Mouse (Mus musculus): ENCODE measurements around the gene Ybx1. TPM values are rescaled to one million over a fixed set of nuclear protein-coding genes. Genes with fewer than 3 reads are reported as not detected.

The Ybx1 gene
- polyA plus RNA-seq, 1 experiment from 2014 or later = 346 TPM

DNA sequence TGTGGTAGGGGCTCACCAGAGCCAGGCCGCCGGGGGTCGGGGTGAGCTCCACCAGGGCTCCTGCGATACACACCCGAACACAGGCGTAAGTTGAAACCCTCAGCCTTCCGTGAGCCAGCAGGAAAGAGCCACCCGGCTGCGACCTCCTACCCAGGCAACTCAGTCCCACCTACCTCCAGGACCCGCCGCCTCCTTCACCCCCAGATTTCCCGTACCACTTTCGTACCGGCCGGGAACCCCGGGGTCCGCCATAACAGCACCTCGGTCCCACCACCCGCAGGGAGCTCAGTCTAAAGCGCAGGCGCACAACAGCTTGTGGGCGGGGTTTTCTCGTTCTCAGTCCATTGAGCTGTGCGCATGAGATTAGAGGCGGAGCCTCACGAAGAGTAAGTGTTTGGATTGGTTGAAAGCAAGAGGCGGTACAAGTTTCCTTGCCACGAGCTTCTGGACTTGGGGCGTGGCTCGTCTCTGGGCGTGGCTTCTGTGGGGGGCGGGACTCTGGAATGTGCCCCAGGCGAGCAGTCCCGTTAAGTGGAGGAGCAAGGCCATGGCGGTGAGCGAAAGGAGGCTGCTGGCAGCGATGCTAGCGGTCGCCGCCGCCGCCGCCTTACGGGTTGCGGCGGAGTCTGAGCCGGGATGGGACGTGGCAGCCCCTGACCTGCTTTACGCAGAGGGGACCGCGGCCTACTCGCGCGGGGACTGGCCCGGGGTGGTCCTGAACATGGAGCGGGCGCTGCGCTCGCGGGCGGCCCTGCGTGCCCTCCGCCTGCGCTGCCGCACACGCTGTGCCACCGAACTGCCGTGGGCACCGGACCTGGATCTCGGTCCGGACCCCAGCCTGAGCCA is 61.8 kb downstream of the Ybx1 start, which contains the start of the genes AU022252 and P3h1:
Gene AU022252, minus strand, starts transcription at position 303 of the 846 bp plus-strand sequence.
Gene P3h1, plus strand, starts transcription at position 506 of the 846 bp plus-strand sequence.
- peak within 1 kb of the TSS; percentile 76 for H3K27ac ChIP-seq (ENCODE audit: low read length)
- no peaks in the 10 kb centered on the region for H3K36me3 ChIP-seq (ENCODE audit: control insufficient read depth, insufficient read depth, low read length)
- WGBS = under 1% methylated on average over 71 of the region's 71 CpGs
- no peaks in the 10 kb centered on the region for H3K9me3 ChIP-seq (replicated peaks; ENCODE audit: control insufficient read depth, low read length)
- peak within 1 kb of the TSS; percentile 69 for H3K4me2 ChIP-seq (ENCODE audit: low read depth, low read length)
- H3K4me3 ChIP-seq (replicated peaks; ENCODE audit: low read length) = peak within 1 kb of the TSS; percentile 87
- no peaks in the 10 kb centered on the region for H3K27me3 ChIP-seq (ENCODE audit: control insufficient read depth, insufficient read depth, low read length)
- peak within 1 kb of the TSS; percentile 88 for H3K9ac ChIP-seq (ENCODE audit: low read length)
- ATAC-seq (ENCODE audit: insufficient read depth, low FRiP score) = peak; percentile 98
- peaks cover 11% of the 10 kb centered on the region; the same call in 1 of the 2 replicates for H3K4me1 ChIP-seq (ENCODE audit: control insufficient read depth, insufficient read depth, low read length)

Other genes starting within 250 kb of the Ybx1 start
- 142 and 155 TPM in 2 replicates for gene Slc2a1, start 185.9 kb downstream of the Ybx1 start, polyA plus RNA-seq (2015; fragmentation: Nextera tagmentation; extraction: Ambion mirVana)
- 4.9 and 5.5 TPM in 2 replicates for gene Zfp691, start 120.4 kb downstream of the Ybx1 start, polyA plus RNA-seq (2015; fragmentation: Nextera tagmentation; extraction: Ambion mirVana)
- 13.3 and 17.0 TPM in 2 replicates for gene Ermap, start 104.6 kb downstream of the Ybx1 start, polyA plus RNA-seq (2015; fragmentation: Nextera tagmentation; extraction: Ambion mirVana)
- 109 and 128 TPM in 2 replicates for gene Svbp, start 99.3 kb downstream of the Ybx1 start, polyA plus RNA-seq (2015; fragmentation: Nextera tagmentation; extraction: Ambion mirVana)
- 0.10 TPM in 1 of 2 replicates, not detected in the other for gene Tmem269, start 76.4 kb downstream of the Ybx1 start, polyA plus RNA-seq (2015; fragmentation: Nextera tagmentation; extraction: Ambion mirVana)
- 25.4 and 25.7 TPM in 2 replicates for gene AU022252, start 61.9 kb downstream of the Ybx1 start, polyA plus RNA-seq (2015; fragmentation: Nextera tagmentation; extraction: Ambion mirVana)
- gene P3h1, start 61.7 kb downstream of the Ybx1 start, polyA plus RNA-seq (2015; fragmentation: Nextera tagmentation; extraction: Ambion mirVana) = 31.3 and 34.0 TPM in 2 replicates
- 0.10 and 0.27 TPM in 2 replicates for gene Cldn19, start 39.2 kb downstream of the Ybx1 start, polyA plus RNA-seq (2015; fragmentation: Nextera tagmentation; extraction: Ambion mirVana)
- gene Ppih, start 25.9 kb upstream of the Ybx1 start, polyA plus RNA-seq (2015; fragmentation: Nextera tagmentation; extraction: Ambion mirVana) = 62.8 and 70.6 TPM in 2 replicates
- 4.7 and 6.7 TPM in 2 replicates for gene Ccdc30, start 120.9 kb upstream of the Ybx1 start, polyA plus RNA-seq (2015; fragmentation: Nextera tagmentation; extraction: Ambion mirVana)
- 32.5 and 34.6 TPM in 2 replicates for gene Ppcs, start 127.8 kb upstream of the Ybx1 start, polyA plus RNA-seq (2015; fragmentation: Nextera tagmentation; extraction: Ambion mirVana)
- gene Zmynd12, start 128.2 kb upstream of the Ybx1 start, polyA plus RNA-seq (2015; fragmentation: Nextera tagmentation; extraction: Ambion mirVana) = 0.21 and 0.70 TPM in 2 replicates
- gene Rimkla, start 198.0 kb upstream of the Ybx1 start, polyA plus RNA-seq (2015; fragmentation: Nextera tagmentation; extraction: Ambion mirVana) = 0.67 and 0.77 TPM in 2 replicates
- gene Foxj3, start 242.4 kb upstream of the Ybx1 start, polyA plus RNA-seq (2015; fragmentation: Nextera tagmentation; extraction: Ambion mirVana) = 18.1 and 18.9 TPM in 2 replicates
- 2.8 and 3.2 TPM in 2 replicates for gene Frg2f1, start 244.9 kb upstream of the Ybx1 start, polyA plus RNA-seq (2015; fragmentation: Nextera tagmentation; extraction: Ambion mirVana)